Mouse (Mus musculus): ENCODE measurements around the gene Tmem185b.

DNA sequence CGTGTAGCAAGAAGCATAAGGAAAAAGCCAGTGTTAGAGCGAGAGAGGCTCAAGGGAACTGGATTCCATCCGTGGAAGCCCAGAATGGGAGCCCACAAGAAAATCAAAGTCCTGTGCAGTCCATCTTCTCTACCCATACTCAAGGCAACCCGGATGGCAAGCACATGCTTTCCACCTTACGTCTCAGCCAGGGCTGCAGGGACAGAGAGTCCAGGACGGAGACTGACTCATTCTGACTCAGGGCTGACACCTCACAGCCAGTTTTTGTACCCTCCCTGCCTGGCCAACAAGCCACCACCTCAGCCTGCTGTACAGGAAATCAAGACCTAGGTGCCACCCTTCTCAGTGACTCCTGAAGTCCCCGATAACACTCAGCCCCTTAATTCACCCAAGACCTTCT is 16.5 kb upstream of the Tmem185b start:
- TF ChIP-seq CTCF (IDR thresholded peaks at IDR 0.05; ENCODE audit: low read depth, low read length) (no peak), GATA1 (IDR thresholded peaks at IDR 0.05; ENCODE audit: borderline replicate concordance, low read length) (no peak), POLR2AphosphoS5 (IDR thresholded peaks at IDR 0.05; ENCODE audit: insufficient replicate concordance, low read depth, low read length) (no peak)

Data from G1E (cell line).